Mouse (Mus musculus) liver, postnatal 0 days (tissue): ENCODE data around the gene Psmb8. TPM values are rescaled to one million over a fixed set of nuclear protein-coding genes. Genes with fewer than 3 reads are reported as not detected.

Experiments used
- ATAC-seq: fragments of 200-750 bp; cut with Nextera tagmentation; 2 replicates; pipeline ENCODE4 v1.8.0; 2017; ENCODE audit warnings: mild to moderate bottlenecking, moderate library complexity
- DNase-seq: peaks from one replicate; pipeline ENCODE4 v3.0.0-alpha.2; 2016
- H3K27ac ChIP-seq: fragments of 300-500 bp; sonication (generic); 2 replicates; pipeline ENCODE4 v1.5.1; 2014; ENCODE audit warnings: antibody characterized with exemption, moderate library complexity, mild to moderate bottlenecking, low read depth
- H3K27me3 ChIP-seq: fragments of 300-500 bp; sonication (generic); 2 replicates; pipeline ENCODE4 v1.6.1; 2014; ENCODE audit warnings: low read length, control low read depth, mixed read lengths; ENCODE audit not compliant: insufficient read depth
- H3K36me3 ChIP-seq: fragments of 300-500 bp; sonication (generic); replicated peaks from 2 replicates; pipeline ENCODE4 v1.6.1; 2014; ENCODE audit warnings: mild to moderate bottlenecking, control low read depth, low read length, moderate library complexity, mixed read lengths; ENCODE audit not compliant: insufficient read depth
- H3K4me1 ChIP-seq: fragments of 300-500 bp; sonication (generic); 2 replicates; pipeline ENCODE4 v1.6.1; 2014; ENCODE audit warnings: antibody characterized with exemption, mild to moderate bottlenecking, control low read depth; ENCODE audit not compliant: insufficient read depth
- H3K4me2 ChIP-seq: fragments of 300-500 bp; sonication (generic); 2 replicates; pipeline ENCODE4 v1.6.1; 2014; ENCODE audit warnings: low read depth, mild to moderate bottlenecking, low read length, moderate library complexity, mixed read lengths
- H3K4me3 ChIP-seq: fragments of 300-500 bp; sonication (generic); 2 replicates; pipeline ENCODE4 v1.5.1; 2014; ENCODE audit warnings: low read depth, low read length
- H3K9ac ChIP-seq: fragments of 300-500 bp; sonication (generic); replicated peaks from 2 replicates; pipeline ENCODE4 v1.6.1; 2014; ENCODE audit warnings: mild to moderate bottlenecking, moderate library complexity
- H3K9me3 ChIP-seq: fragments of 300-500 bp; sonication (generic); 2 replicates; pipeline ENCODE4 v1.6.1; 2016; ENCODE audit warnings: mild to moderate bottlenecking, control low read depth, low read length, mixed read lengths
- CTCF ChIP-seq: sonication (generic); IDR thresholded peaks from 2 replicates; pipeline ENCODE4 v1.5.1; 2016; ENCODE audit warnings: antibody characterized with exemption, low read depth
- EP300 ChIP-seq: IDR thresholded peaks from 2 replicates; pipeline ENCODE4 v1.6.1; 2016; ENCODE audit warnings: antibody characterized with exemption, low read depth, mild to moderate bottlenecking
- WGBS: fragments of 180-500 bp; shearing (Covaris S2); extraction: QIAGEN DNeasy Blood & Tissue Kit; methylation state at CpG from one replicate; pipeline ENCODE4 v1.1.7; 2014; ENCODE audit not compliant: insufficient replicate concordance; 5-methylcytosine and 5-hydroxymethylcytosine counted together
- polyA plus RNA-seq: library from polyadenylated mRNA; unstranded; fragments of >200 nt; fragmentation: Nextera tagmentation; extraction: Ambion mirVana; gene quantifications from 2 replicates; pipeline ENCODE4 v1.2.1, GENCODE M21; 2015

Gene Psmb8
- polyA plus RNA-seq, 1 experiment from 2014 or later = 49.7 TPM

DNA sequence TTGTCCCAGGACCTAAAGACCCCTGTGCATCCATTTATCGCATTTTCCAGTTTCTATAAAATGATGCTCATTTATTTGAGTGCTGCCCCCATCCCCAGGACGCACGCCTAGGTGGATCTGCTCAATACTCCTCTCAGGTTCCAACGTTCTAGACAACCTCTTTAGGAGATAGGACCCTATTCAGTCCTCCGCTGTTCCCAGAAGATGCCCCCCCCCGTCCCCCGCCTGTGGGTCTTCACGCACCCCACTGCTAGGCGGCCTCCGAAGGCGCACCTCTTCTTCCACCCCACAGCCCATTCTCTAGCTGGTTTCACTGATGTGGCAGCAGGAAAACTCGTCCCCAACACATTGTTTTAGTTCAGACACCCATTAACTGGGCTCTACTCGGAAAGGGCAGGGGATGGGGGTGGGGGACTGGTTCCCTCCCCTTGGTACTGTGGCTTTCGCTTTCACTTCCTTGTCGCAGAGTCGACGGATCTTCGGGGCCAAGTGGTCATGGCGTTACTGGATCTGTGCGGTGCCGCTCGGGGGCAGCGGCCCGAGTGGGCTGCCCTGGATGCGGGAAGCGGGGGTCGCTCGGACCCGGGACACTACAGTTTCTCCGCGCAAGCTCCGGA is 491 bp downstream of the Psmb8 start:
- H3K36me3 ChIP-seq = peaks cover 16% of the 10 kb centered on the region; the same call in 1 of the 2 replicates
- WGBS = under 1% methylated on average over 32 of the region's 32 CpGs
- peak overlapping the region; percentile 80 for H3K9ac ChIP-seq
- DNase-seq (peak; percentile 73), ATAC-seq (peak; percentile 70)
- TF ChIP-seq CTCF = no peak
- TF ChIP-seq EP300 = no peak
- H3K4me2 ChIP-seq = peak overlapping the region; percentile 88
- peaks cover 9% of the 10 kb centered on the region for H3K4me1 ChIP-seq
- peaks cover 3% of the 10 kb centered on the region; the same call in 1 of the 2 replicates for H3K27me3 ChIP-seq
- H3K27ac ChIP-seq = peak overlapping the region; percentile 68
- H3K9me3 ChIP-seq = no peaks in the 10 kb centered on the region
- H3K4me3 ChIP-seq = peak overlapping the region; percentile 74

GRCm38 (mm10) chr17:34198521-34198912 is 996 bp downstream of the Psmb8 start:
- H3K4me1 ChIP-seq = peaks cover 9% of the 10 kb centered on the region
- peak overlapping the region; percentile 74 for H3K4me3 ChIP-seq
- ATAC-seq (peak; percentile 12), DNase-seq (no peak)
- H3K27ac ChIP-seq = peak overlapping the region; percentile 68
- peaks cover 16% of the 10 kb centered on the region; the same call in 1 of the 2 replicates for H3K36me3 ChIP-seq
- peaks cover 3% of the 10 kb centered on the region; the same call in 1 of the 2 replicates for H3K27me3 ChIP-seq
- TF ChIP-seq CTCF (no peak), EP300 (no peak)
- peak overlapping the region; percentile 80 for H3K9ac ChIP-seq
- peak overlapping the region; percentile 88 for H3K4me2 ChIP-seq
- H3K9me3 ChIP-seq = no peaks in the 10 kb centered on the region
- 3% methylated on average over 11 of the region's 11 CpGs for WGBS

GRCm38 (mm10) chr17:34199050-34199619 is 1.6 kb downstream of the Psmb8 start:
- no peaks in the 10 kb centered on the region for H3K9me3 ChIP-seq
- no peak for TF ChIP-seq CTCF
- TF ChIP-seq EP300 = no peak
- DNase-seq (no peak), ATAC-seq (no peak)
- peak overlapping the region; percentile 80; the same call in 1 of the 2 replicates for H3K9ac ChIP-seq
- H3K4me2 ChIP-seq = peak overlapping the region; percentile 88
- 71% methylated on average over 12 of the region's 12 CpGs for WGBS
- peaks cover 3% of the 10 kb centered on the region; the same call in 1 of the 2 replicates for H3K27me3 ChIP-seq
- peak overlapping the region; percentile 74 for H3K4me3 ChIP-seq
- H3K4me1 ChIP-seq = peaks cover 9% of the 10 kb centered on the region
- peaks cover 11% of the 10 kb centered on the region; the same call in 1 of the 2 replicates for H3K36me3 ChIP-seq
- no peak overlapping the region for H3K27ac ChIP-seq

- peaks cover 3% of the 10 kb centered on the region; the same call in 1 of the 2 replicates for H3K27me3 ChIP-seq
These were observed 2.5 kb downstream of the Psmb8 start for GRCm38 (mm10) chr17:34200047-34200446.

GRCm38 (mm10) chr17:34200772-34201505 is 3.4 kb downstream of the Psmb8 start:
- Histone ChIP-seq H3K27me3 (peaks cover 3% of the 10 kb centered on the region; the same call in 1 of the 2 replicates), H3K9me3 (no peaks in the 10 kb centered on the region), H3K4me1 (peaks cover 16% of the 10 kb centered on the region), H3K27ac (no peak overlapping the region), H3K36me3 (peaks cover 4% of the 10 kb centered on the region; the same call in 1 of the 2 replicates), H3K4me2 (no peak overlapping the region), H3K9ac (no peak overlapping the region), H3K4me3 (no peak overlapping the region)
- TF ChIP-seq EP300 (no peak), CTCF (no peak)
- WGBS = 82% methylated on average over 16 of the region's 16 CpGs
- DNase-seq (no peak), ATAC-seq (no peak)

More at GRCm38 (mm10) chr17:34200047-34200446, 2.5 kb downstream of the Psmb8 start:
- no peak overlapping the region for H3K4me3 ChIP-seq
- ATAC-seq (no peak), DNase-seq (no peak)
- TF ChIP-seq CTCF (no peak), EP300 (no peak)
- H3K9ac ChIP-seq = no peak overlapping the region
- peaks cover 11% of the 10 kb centered on the region for H3K4me1 ChIP-seq
- 84% methylated on average over 10 of the region's 10 CpGs for WGBS
- no peak overlapping the region for H3K4me2 ChIP-seq
- H3K36me3 ChIP-seq = peaks cover 7% of the 10 kb centered on the region; the same call in 1 of the 2 replicates
- H3K27ac ChIP-seq = no peak overlapping the region
- H3K9me3 ChIP-seq = no peaks in the 10 kb centered on the region
